Mouse (Mus musculus) lung, postnatal 4 days (tissue): ENCODE results near the gene Timp3.

ENCODE experiments used
- DNase-seq, 2 experiments: peaks; one replicate each; pipeline ENCODE4 v3.0.0; 2021

Timp3 gene

GRCm38 (mm10) chr10:86356819-86357563 is 56.8 kb downstream of the Timp3 start:
- DNase-seq, result peak in 1 of 2 experiments; percentile 40

GRCm38 (mm10) chr10:86358307-86358975 is 58.3 kb downstream of the Timp3 start:
- DNase-seq, result no peak

GRCm38 (mm10) chr10:86359208-86359607 is 59.0 kb downstream of the Timp3 start:
- DNase-seq, result peak; percentile 43 to 71

- DNase-seq, result peak in 1 of 2 experiments; percentile 63
Measured at GRCm38 (mm10) chr10:86359699-86360098, 59.5 kb downstream of the Timp3 start.

- DNase-seq, result no peak
Measured at GRCm38 (mm10) chr10:86363669-86364309, 63.6 kb downstream of the Timp3 start.

GRCm38 (mm10) chr10:86365632-86366092 is 65.5 kb downstream of the Timp3 start:
- DNase-seq, result peak; percentile 64 to 88

GRCm38 (mm10) chr10:86367346-86367745 is 67.2 kb downstream of the Timp3 start:
- no peak for DNase-seq

- peak; percentile 57 to 77 for DNase-seq
Measured at GRCm38 (mm10) chr10:86368811-86369210, 68.6 kb downstream of the Timp3 start.

GRCm38 (mm10) chr10:86369346-86369745 is 69.2 kb downstream of the Timp3 start:
- no peak for DNase-seq

- DNase-seq, result no peak
Measured at GRCm38 (mm10) chr10:86371561-86371960, 71.4 kb downstream of the Timp3 start.

GRCm38 (mm10) chr10:86374061-86374460 is 73.9 kb downstream of the Timp3 start:
- no peak for DNase-seq

GRCm38 (mm10) chr10:86375903-86376302 is 75.7 kb downstream of the Timp3 start:
- peak; percentile 35 to 62 for DNase-seq

- DNase-seq, result no peak
Measured at GRCm38 (mm10) chr10:86376392-86377185, 76.4 kb downstream of the Timp3 start.

GRCm38 (mm10) chr10:86378803-86379202 is 78.6 kb downstream of the Timp3 start:
- DNase-seq, result peak in 1 of 2 experiments; percentile 43

- DNase-seq, result no peak
Measured at GRCm38 (mm10) chr10:86380626-86381025, 80.5 kb downstream of the Timp3 start.

GRCm38 (mm10) chr10:86381150-86381921 is 81.2 kb downstream of the Timp3 start:
- no peak for DNase-seq

- no peak for DNase-seq
Measured at GRCm38 (mm10) chr10:86381922-86382260, 81.7 kb downstream of the Timp3 start.

- no peak for DNase-seq
Measured at GRCm38 (mm10) chr10:86384655-86385054, 84.5 kb downstream of the Timp3 start.

- no peak for DNase-seq
Measured at GRCm38 (mm10) chr10:86385656-86386055, 85.5 kb downstream of the Timp3 start.

GRCm38 (mm10) chr10:86386232-86386631 is 86.1 kb downstream of the Timp3 start:
- DNase-seq, result no peak

- DNase-seq, result no peak
Measured at GRCm38 (mm10) chr10:86387821-86388440, 87.8 kb downstream of the Timp3 start.

- DNase-seq, result no peak
Measured at GRCm38 (mm10) chr10:86388803-86389202, 88.6 kb downstream of the Timp3 start.
